Comparison of ENCODE assay signal across 21 mouse cellular contexts in genomic region chr17:86611772-86612171, GRCm38 (mm10).
"Had no signal": no experiment of that assay in that cellular context is flagged by ENCODE, and none has a peak within 500 bp of the region (broad histone marks: within the 10 kb centered on the region; RNA-seq: fewer than 3 reads in every experiment).

No protein-coding gene starts in this region.

- H3K4me3 ChIP-seq: left cerebral cortex, adult 2 months; liver, embryonic 13.5 days; lung, embryonic 15.5 days; midbrain, embryonic 13.5 days; myocyte; neural tube, embryonic 13.5 days had no signal

- H3K9ac ChIP-seq: liver, embryonic 13.5 days; lung, embryonic 15.5 days; midbrain, embryonic 13.5 days; neural tube, embryonic 13.5 days had no signal

- H3K27ac ChIP-seq: left cerebral cortex, adult 2 months; liver, embryonic 13.5 days; lung, embryonic 15.5 days; midbrain, embryonic 13.5 days; neural tube, embryonic 13.5 days; stomach, postnatal 0 days had no signal

- H3K36me3 ChIP-seq: liver, embryonic 13.5 days; lung, embryonic 15.5 days; midbrain, embryonic 13.5 days; neural tube, embryonic 13.5 days had no signal

- H3K9me3 ChIP-seq: liver, embryonic 13.5 days; lung, embryonic 15.5 days; midbrain, embryonic 13.5 days; neural tube, embryonic 13.5 days had no signal

- ATAC-seq: intestine, embryonic 16.5 days; midbrain, embryonic 13.5 days; midbrain, embryonic 16.5 days had no signal

- H3K4me2 ChIP-seq: liver, embryonic 13.5 days; lung, embryonic 15.5 days; midbrain, embryonic 13.5 days; neural tube, embryonic 13.5 days had no signal

- H3K27me3 ChIP-seq: liver, embryonic 13.5 days; lung, embryonic 15.5 days; midbrain, embryonic 13.5 days; neural tube, embryonic 13.5 days had no signal

- DNase-seq: kidney, adult 18-20 months; kidney, adult 9 months; kidney, postnatal 14 days; kidney, postnatal 4 days; layer of hippocampus, postnatal 36 days; liver, embryonic 13.5 days; lung, postnatal 10 days; lung, postnatal 4 days; right cerebral cortex, adult 18-20 months; right cerebral cortex, postnatal 14 days; right cerebral cortex, postnatal 4 days; thymus, adult 18-20 months; thymus, postnatal 36 days had no signal

- H3K4me1 ChIP-seq: lung, embryonic 15.5 days; midbrain, embryonic 13.5 days; neural tube, embryonic 13.5 days had no signal
